ENCODE assay signal across 10 mouse cellular contexts in the genomic region with DNA sequence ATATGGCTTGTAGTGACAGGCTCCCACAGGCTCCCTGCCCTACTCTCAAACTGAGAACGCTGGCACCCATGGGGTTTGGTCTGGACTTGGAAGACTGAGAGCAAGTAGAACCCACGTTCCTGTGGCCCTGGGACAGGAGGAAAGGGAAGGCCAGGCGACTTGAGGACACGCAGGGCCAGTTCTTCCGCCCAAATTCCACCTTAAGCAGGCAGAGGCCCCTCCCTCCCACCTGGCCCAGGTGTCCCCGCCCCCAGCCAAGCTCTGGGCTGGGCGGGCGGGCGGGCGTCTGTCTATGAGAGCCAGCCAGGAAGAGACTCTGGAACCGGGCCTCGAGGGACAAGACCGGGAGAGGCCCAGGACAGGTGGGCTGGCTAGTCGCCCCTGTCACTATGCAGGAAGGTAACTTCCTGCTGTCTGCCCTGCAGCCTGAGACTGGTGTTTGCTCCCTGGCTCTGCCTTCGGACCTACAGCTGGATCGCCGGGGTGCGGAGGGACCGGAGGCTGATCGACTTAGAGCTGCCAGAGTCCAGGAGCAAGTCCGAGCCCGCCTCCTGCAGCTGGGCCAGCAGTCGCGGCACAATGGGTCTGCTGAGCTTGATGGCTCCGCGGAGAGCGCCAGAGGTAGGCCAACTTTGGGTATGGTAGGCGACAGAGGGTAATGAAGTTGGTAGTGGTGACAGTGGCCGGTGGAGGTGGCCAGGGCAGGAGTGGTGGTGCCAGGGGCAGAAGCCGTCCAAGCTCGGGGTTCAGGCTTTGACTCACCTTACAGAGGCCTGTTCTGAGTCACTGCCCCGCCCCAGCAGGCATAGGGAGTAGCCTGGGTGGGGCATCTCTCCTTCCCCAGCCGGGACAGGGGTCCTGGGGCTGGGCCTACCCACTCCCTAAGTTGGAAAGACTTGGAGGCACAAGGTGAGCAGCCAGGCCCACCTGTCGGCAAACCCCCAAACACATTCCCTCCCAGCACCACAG. TPM values are rescaled to one million over a fixed set of nuclear protein-coding genes. Genes with fewer than 3 reads are reported as not detected.
A peak's percentile ranks its signal among the peaks of the same experiment; 100 is the strongest.
DNase-seq lines count a peak whose midpoint lies in the region; ATAC-seq and TF ChIP-seq lines count a peak whose summit lies in the region.
"Had no signal": no experiment of that assay in that cellular context is flagged by ENCODE, and none has a peak within 500 bp of the region (broad histone marks: within the 10 kb centered on the region; RNA-seq: fewer than 3 reads in every experiment).

No protein-coding gene starts in this region.

- no peaks in the 10 kb centered on the region for H3K36me3 ChIP-seq in heart, embryonic 13.5 days
- H3K36me3 ChIP-seq in intestine, embryonic 16.5 days (ENCODE audit: control insufficient read depth, insufficient read depth, low read length) = no peaks in the 10 kb centered on the region
- H3K36me3 ChIP-seq in limb, embryonic 14.5 days (ENCODE audit: control insufficient read depth, insufficient read depth, low read length) = no peaks in the 10 kb centered on the region
- H3K36me3 ChIP-seq in stomach, embryonic 15.5 days = no peaks in the 10 kb centered on the region; the same call in 1 of the 2 replicates

- WGBS in heart, embryonic 13.5 days = 20% methylated on average over 34 of the region's 34 CpGs
- WGBS in intestine, embryonic 16.5 days = 18% methylated on average over 34 of the region's 34 CpGs
- 21% methylated on average over 27 of the region's 34 CpGs for WGBS in limb, embryonic 14.5 days
- WGBS in stomach, embryonic 15.5 days = 24% methylated on average over 33 of the region's 34 CpGs

- intact Hi-C loops in heart, postnatal 14 days (cut with DNase I) = no loop called here

- no peak for DNase-seq in heart, postnatal 14 days
- no peak for DNase-seq in limb, embryonic 14.5 days (ENCODE audit: low spot score)
- no peak for DNase-seq in natural killer cell, adult 2 months (ENCODE audit: low spot score in 2 of 2)
- DNase-seq in adrenal gland, adult 8-10 months = no peak
- no peak for DNase-seq in adrenal gland, postnatal 4 days (ENCODE audit: low spot score in 2 of 2)
- DNase-seq: cerebellum, adult 8-10 months had no signal

- no peaks in the 10 kb centered on the region for H3K4me1 ChIP-seq in heart, embryonic 13.5 days
- peaks cover 4% of the 10 kb centered on the region; the same call in 1 of the 2 replicates for H3K4me1 ChIP-seq in intestine, embryonic 16.5 days (ENCODE audit: control insufficient read depth, insufficient read depth, low read length)
- no peaks in the 10 kb centered on the region for H3K4me1 ChIP-seq in limb, embryonic 14.5 days (ENCODE audit: control insufficient read depth, insufficient read depth, low read length)
- no peaks in the 10 kb centered on the region for H3K4me1 ChIP-seq in stomach, embryonic 15.5 days

- no peak for ATAC-seq in heart, embryonic 13.5 days (ENCODE audit: extremely low read depth, insufficient number of reproducible peaks, low FRiP score, low TSS enrichment)
- peak; percentile 95 for ATAC-seq in intestine, embryonic 16.5 days
- ATAC-seq in limb, embryonic 14.5 days (ENCODE audit: low FRiP score, low read depth) = no peak
- peak; percentile 75 for ATAC-seq in stomach, embryonic 15.5 days (ENCODE audit: insufficient read depth, low FRiP score, low read depth)

- no peaks in the 10 kb centered on the region for H3K9me3 ChIP-seq in heart, embryonic 13.5 days
- no peaks in the 10 kb centered on the region for H3K9me3 ChIP-seq in intestine, embryonic 16.5 days (ENCODE audit: control insufficient read depth, low read length)
- no peaks in the 10 kb centered on the region for H3K9me3 ChIP-seq in limb, embryonic 14.5 days (ENCODE audit: control insufficient read depth, low read length)
- H3K9me3 ChIP-seq in stomach, embryonic 15.5 days = no peaks in the 10 kb centered on the region

- no peak for TF ChIP-seq POLR2A in limb, embryonic 14.5 days (IDR thresholded peaks at IDR 0.05; ENCODE audit: borderline replicate concordance, extremely low read depth, insufficient read depth, insufficient read length)

- no peak overlapping the region for H3K4me2 ChIP-seq in heart, embryonic 13.5 days
- peak overlapping the region; percentile 48 for H3K4me2 ChIP-seq in intestine, embryonic 16.5 days (ENCODE audit: low read depth, low read length)
- H3K4me2 ChIP-seq in limb, embryonic 14.5 days (replicated peaks; ENCODE audit: low read depth, low read length, severe bottlenecking) = peak overlapping the region; percentile 5; the same call in 1 of the 2 replicates
- H3K4me2 ChIP-seq in stomach, embryonic 15.5 days = peak overlapping the region; percentile 48

- no peak overlapping the region for H3K27ac ChIP-seq in heart, embryonic 13.5 days (replicated peaks)
- peak overlapping the region; percentile 75 for H3K27ac ChIP-seq in intestine, embryonic 16.5 days (ENCODE audit: low read length)
- no peak overlapping the region for H3K27ac ChIP-seq in limb, embryonic 14.5 days (replicated peaks; ENCODE audit: low read depth, low read length)
- H3K27ac ChIP-seq in stomach, embryonic 15.5 days = peak overlapping the region; percentile 86

- peaks cover 85% of the 10 kb centered on the region for H3K27me3 ChIP-seq in heart, embryonic 13.5 days (replicated peaks)
- H3K27me3 ChIP-seq in intestine, embryonic 16.5 days (replicated peaks; ENCODE audit: control insufficient read depth, insufficient read depth, low read length) = no peaks in the 10 kb centered on the region
- H3K27me3 ChIP-seq in limb, embryonic 14.5 days (ENCODE audit: control insufficient read depth, insufficient read depth, low read length) = no peaks in the 10 kb centered on the region
- H3K27me3 ChIP-seq in stomach, embryonic 15.5 days (replicated peaks) = no peaks in the 10 kb centered on the region

- H3K9ac ChIP-seq in heart, embryonic 13.5 days = 0 out of 2 replicates have a peak overlapping the region, but pooled peaks have one; percentile 3
- H3K9ac ChIP-seq in intestine, embryonic 16.5 days (ENCODE audit: low read depth, low read length) = peak overlapping the region; percentile 79
- peak overlapping the region; percentile 12; the same call in 1 of the 2 replicates for H3K9ac ChIP-seq in limb, embryonic 14.5 days (ENCODE audit: low read depth, low read length, severe bottlenecking)
- H3K9ac ChIP-seq in stomach, embryonic 15.5 days = peak overlapping the region; percentile 48

- H3K4me3 ChIP-seq in heart, embryonic 13.5 days = no peak overlapping the region
- H3K4me3 ChIP-seq in intestine, embryonic 16.5 days (ENCODE audit: low read length) = peak overlapping the region; percentile 59
- H3K4me3 ChIP-seq in limb, embryonic 14.5 days (replicated peaks; ENCODE audit: low read length) = peak overlapping the region; percentile 29
- H3K4me3 ChIP-seq in stomach, embryonic 15.5 days (replicated peaks) = peak overlapping the region; percentile 43

RNA-seq across cellular contexts. Expression of a gene that starts 1.7 kb away (rescaled TPM):
- polyA plus RNA-seq in heart, embryonic 13.5 days (2015; fragmentation: Nextera tagmentation; extraction: Ambion mirVana) = 0.31 and 0.72 TPM in 2 replicates
- under 1 TPM; 0.43 to 0.95 TPM for total RNA-seq in heart, postnatal 14 days (2021)
- 31.3 and 32.4 TPM in 2 replicates for polyA plus RNA-seq in intestine, embryonic 16.5 days (2015; fragmentation: Nextera tagmentation; extraction: Ambion mirVana)
- 37.6 and 38.8 TPM in 2 replicates for polyA plus RNA-seq in limb, embryonic 14.5 days (2012; rRNA removed)
- 62.4 and 65.9 TPM in 2 replicates for polyA plus RNA-seq in limb, embryonic 14.5 days (2014; fragmentation: Nextera tagmentation; extraction: Ambion mirVana)
- polyA plus RNA-seq in stomach, embryonic 15.5 days (2015; fragmentation: Nextera tagmentation; extraction: Ambion mirVana) = 38.4 and 47.2 TPM in 2 replicates
- total RNA-seq in adrenal gland, adult 8-10 months (2022) = 1 to 10 TPM; 1.6 to 3.1 (median 2.1) TPM
- total RNA-seq in adrenal gland, postnatal 4 days (2021) = 1 to 10 TPM; 1.6 to 2.2 TPM
- total RNA-seq: gastrocnemius, adult 8-10 months had no signal

RNA-seq across cellular contexts. Expression of a gene that starts 18.9 kb away (rescaled TPM):
- polyA plus RNA-seq in heart, embryonic 13.5 days (2015; fragmentation: Nextera tagmentation; extraction: Ambion mirVana) = 1.6 and 2.7 TPM in 2 replicates
- under 1 TPM; 0.07 to 0.14 TPM for total RNA-seq in heart, postnatal 14 days (2021)
- 7.2 and 7.3 TPM in 2 replicates for polyA plus RNA-seq in intestine, embryonic 16.5 days (2015; fragmentation: Nextera tagmentation; extraction: Ambion mirVana)
- 46.5 and 53.7 TPM in 2 replicates for polyA plus RNA-seq in limb, embryonic 14.5 days (2012; rRNA removed)
- 12.3 and 17.1 TPM in 2 replicates for polyA plus RNA-seq in limb, embryonic 14.5 days (2014; fragmentation: Nextera tagmentation; extraction: Ambion mirVana)
- polyA plus RNA-seq in stomach, embryonic 15.5 days (2015; fragmentation: Nextera tagmentation; extraction: Ambion mirVana) = 7.0 and 9.2 TPM in 2 replicates
- 1 to 10 TPM; 2.0 to 6.1 (median 2.7) TPM for total RNA-seq in adrenal gland, adult 8-10 months (2022)
- total RNA-seq in adrenal gland, postnatal 4 days (2021) = 10 to 100 TPM in 1 of 2 experiments, 1 to 10 TPM in 1; 7.0 to 11.3 TPM

RNA-seq across cellular contexts. Expression of a gene that starts 20.6 kb away (rescaled TPM):
- 3.4 and 3.5 TPM in 2 replicates for polyA plus RNA-seq in heart, embryonic 13.5 days (2015; fragmentation: Nextera tagmentation; extraction: Ambion mirVana)
- 1 to 10 TPM; 8.0 to 8.1 TPM for total RNA-seq in heart, postnatal 14 days (2021)
- polyA plus RNA-seq in intestine, embryonic 16.5 days (2015; fragmentation: Nextera tagmentation; extraction: Ambion mirVana) = 29.4 and 32.8 TPM in 2 replicates
- polyA plus RNA-seq in limb, embryonic 14.5 days (2012; rRNA removed) = 2.5 and 3.1 TPM in 2 replicates
- polyA plus RNA-seq in limb, embryonic 14.5 days (2014; fragmentation: Nextera tagmentation; extraction: Ambion mirVana) = 2.7 and 4.0 TPM in 2 replicates
- polyA plus RNA-seq in stomach, embryonic 15.5 days (2015; fragmentation: Nextera tagmentation; extraction: Ambion mirVana) = 13.1 and 15.1 TPM in 2 replicates
- total RNA-seq in adrenal gland, adult 8-10 months (2022) = 1 to 10 TPM; 4.2 to 5.8 (median 4.8) TPM
- 10 to 100 TPM in 1 of 2 experiments, 1 to 10 TPM in 1; 7.0 to 10.3 TPM for total RNA-seq in adrenal gland, postnatal 4 days (2021)

RNA-seq across cellular contexts. Expression of a gene that starts 37.8 kb away (rescaled TPM):
- 0.21 and 0.23 TPM in 2 replicates for polyA plus RNA-seq in heart, embryonic 13.5 days (2015; fragmentation: Nextera tagmentation; extraction: Ambion mirVana)
- total RNA-seq in heart, postnatal 14 days (2021) = under 1 TPM; 0.10 to 0.29 TPM
- 43.6 and 50.1 TPM in 2 replicates for polyA plus RNA-seq in intestine, embryonic 16.5 days (2015; fragmentation: Nextera tagmentation; extraction: Ambion mirVana)
- 6.3 and 8.0 TPM in 2 replicates for polyA plus RNA-seq in limb, embryonic 14.5 days (2012; rRNA removed)
- polyA plus RNA-seq in limb, embryonic 14.5 days (2014; fragmentation: Nextera tagmentation; extraction: Ambion mirVana) = 3.6 and 4.3 TPM in 2 replicates
- 16.2 and 20.5 TPM in 2 replicates for polyA plus RNA-seq in stomach, embryonic 15.5 days (2015; fragmentation: Nextera tagmentation; extraction: Ambion mirVana)
- total RNA-seq in adrenal gland, adult 8-10 months (2022) = under 1 TPM in 1 of 4 experiments, not detected in 3; 0.21 TPM
- 1 to 10 TPM in 1 of 2 experiments, under 1 TPM in 1; 0.65 to 2.2 TPM for total RNA-seq in adrenal gland, postnatal 4 days (2021)
- total RNA-seq: gastrocnemius, adult 8-10 months had no signal

RNA-seq across cellular contexts. Expression of a gene that starts 42.4 kb away (rescaled TPM):
- 57.9 and 66.4 TPM in 2 replicates for polyA plus RNA-seq in heart, embryonic 13.5 days (2015; fragmentation: Nextera tagmentation; extraction: Ambion mirVana)
- total RNA-seq in heart, postnatal 14 days (2021) = 10 to 100 TPM; 35.9 to 38.7 TPM
- polyA plus RNA-seq in intestine, embryonic 16.5 days (2015; fragmentation: Nextera tagmentation; extraction: Ambion mirVana) = 59.0 and 60.3 TPM in 2 replicates
- polyA plus RNA-seq in limb, embryonic 14.5 days (2012; rRNA removed) = 49.2 and 61.0 TPM in 2 replicates
- 67.8 and 68.6 TPM in 2 replicates for polyA plus RNA-seq in limb, embryonic 14.5 days (2014; fragmentation: Nextera tagmentation; extraction: Ambion mirVana)
- polyA plus RNA-seq in stomach, embryonic 15.5 days (2015; fragmentation: Nextera tagmentation; extraction: Ambion mirVana) = 58.6 and 60.7 TPM in 2 replicates
- total RNA-seq in adrenal gland, adult 8-10 months (2022) = 10 to 100 TPM; 36.4 to 46.7 (median 43.0) TPM
- 10 to 100 TPM; 44.2 to 53.1 TPM for total RNA-seq in adrenal gland, postnatal 4 days (2021)

Comparison
In these comparisons a context has a peak if more than half of its experiments do, and no peak if none do; other contexts are left out.
1. ATAC-seq: peak in intestine, embryonic 16.5 days (single experiment) and stomach, embryonic 15.5 days (single experiment); none in heart, embryonic 13.5 days (single experiment) and limb, embryonic 14.5 days (single experiment).
2. H3K27ac ChIP-seq: peak in intestine, embryonic 16.5 days (single experiment) and stomach, embryonic 15.5 days (single experiment); none in heart, embryonic 13.5 days (single experiment) and limb, embryonic 14.5 days (single experiment).
3. H3K9ac ChIP-seq: peak in every context shown above with its lines; median percentile 79 in intestine, embryonic 16.5 days; 48 in stomach, embryonic 15.5 days; 12 in limb, embryonic 14.5 days; 3 in heart, embryonic 13.5 days.
4. RNA of a gene that starts 1.7 kb away (polyA plus RNA-seq): 37.6 to 65.9 TPM in limb, embryonic 14.5 days, 38.4 to 47.2 TPM in stomach, embryonic 15.5 days and 31.3 to 32.4 TPM in intestine, embryonic 16.5 days; 0.31 to 0.72 TPM in heart, embryonic 13.5 days; every median in the first group is over 10 times any median in the second.